Mouse (Mus musculus) liver, embryonic 15.5 days (tissue): ENCODE measurements around the gene Cenpw. TPM values are rescaled to one million over a fixed set of nuclear protein-coding genes. Genes with fewer than 3 reads are reported as not detected.

Source experiments
- ATAC-seq: fragments of 200-750 bp; cut with Nextera tagmentation; 2 replicates; pipeline ENCODE4 v1.8.0; 2017; ENCODE audit warnings: moderate number of reproducible peaks, mild to moderate bottlenecking, moderate library complexity; ENCODE audit not compliant: insufficient read depth
- H3K27ac ChIP-seq: fragments of 300-500 bp; sonication (generic); replicated peaks from 2 replicates; pipeline ENCODE4 v1.5.1; 2015; ENCODE audit warnings: mild to moderate bottlenecking, inconsistent platforms
- H3K27me3 ChIP-seq: fragments of 300-500 bp; sonication (generic); 2 replicates; pipeline ENCODE4 v1.6.1; 2015; ENCODE audit warnings: mild to moderate bottlenecking, inconsistent platforms
- H3K36me3 ChIP-seq: fragments of 300-500 bp; sonication (generic); replicated peaks from 2 replicates; pipeline ENCODE4 v1.6.1; 2015; ENCODE audit warnings: moderate library complexity, mild to moderate bottlenecking, inconsistent platforms
- H3K4me1 ChIP-seq: fragments of 300-500 bp; sonication (generic); replicated peaks from 2 replicates; pipeline ENCODE4 v1.6.1; 2015; ENCODE audit warnings: inconsistent platforms
- H3K4me2 ChIP-seq: fragments of 300-500 bp; sonication (generic); 2 replicates; pipeline ENCODE4 v1.6.1; 2015; ENCODE audit warnings: moderate library complexity, mild to moderate bottlenecking, inconsistent platforms
- H3K4me3 ChIP-seq: fragments of 300-500 bp; sonication (generic); replicated peaks from 2 replicates; pipeline ENCODE4 v1.5.1; 2015; ENCODE audit warnings: mild to moderate bottlenecking, inconsistent platforms
- H3K9ac ChIP-seq: fragments of 300-500 bp; sonication (generic); 2 replicates; pipeline ENCODE4 v1.6.1; 2015; ENCODE audit warnings: moderate library complexity, mild to moderate bottlenecking, inconsistent platforms
- H3K9me3 ChIP-seq: fragments of 300-500 bp; sonication (generic); replicated peaks from 2 replicates; pipeline ENCODE4 v1.6.1; 2016; ENCODE audit warnings: inconsistent platforms
- WGBS: fragments of 180-500 bp; shearing (Covaris S2); methylation state at CpG from one replicate; pipeline ENCODE4 v1.1.7; 2015; ENCODE audit warnings: mixed read lengths; ENCODE audit not compliant: insufficient replicate concordance; 5-methylcytosine and 5-hydroxymethylcytosine counted together
- polyA plus RNA-seq: library from polyadenylated mRNA; unstranded; fragments of >200 nt; fragmentation: Nextera tagmentation; extraction: Ambion mirVana; gene quantifications from 2 replicates; pipeline ENCODE4 v1.2.1, GENCODE M21; 2015

The Cenpw gene
- polyA plus RNA-seq = 25.4 and 28.0 TPM in 2 replicates

GRCm38 (mm10) chr10:30199916-30200826 is at the start of gene Cenpw:
TSS of gene Cenpw (minus strand) at chr10:30200560.
- H3K27ac ChIP-seq = peak within 1 kb of the TSS; percentile 56
- peak; percentile 99 for ATAC-seq
- WGBS = under 1% methylated on average over 55 of the region's 55 CpGs
- H3K9me3 ChIP-seq = no peaks in the 10 kb centered on the region
- H3K27me3 ChIP-seq = no peaks in the 10 kb centered on the region
- H3K9ac ChIP-seq = peak within 1 kb of the TSS; percentile 76
- H3K4me2 ChIP-seq = peak within 1 kb of the TSS; percentile 83
- peaks cover 15% of the 10 kb centered on the region for H3K4me1 ChIP-seq
- 0 out of 2 replicates have a peak, but pooled peaks cover 5% of the 10 kb centered on the region for H3K36me3 ChIP-seq
- peak within 1 kb of the TSS; percentile 78 for H3K4me3 ChIP-seq

- ATAC-seq = no peak
- H3K4me1 ChIP-seq = no peaks in the 10 kb centered on the region
- no peak overlapping the region for H3K4me3 ChIP-seq
- H3K9ac ChIP-seq = no peak overlapping the region
- H3K27ac ChIP-seq = no peak overlapping the region
- no peak overlapping the region for H3K4me2 ChIP-seq
- 47% methylated on average over 3 of the region's 3 CpGs for WGBS
- no peaks in the 10 kb centered on the region for H3K27me3 ChIP-seq
- no peaks in the 10 kb centered on the region for H3K36me3 ChIP-seq
- H3K9me3 ChIP-seq = no peaks in the 10 kb centered on the region
Measured at GRCm38 (mm10) chr10:30249654-30250053, 49.3 kb upstream of the Cenpw start.

- Histone ChIP-seq H3K4me1 (peaks cover 15% of the 10 kb centered on the region), H3K27ac (no peak overlapping the region), H3K9ac (peak overlapping the region; percentile 76), H3K4me2 (peak overlapping the region; percentile 83), H3K27me3 (no peaks in the 10 kb centered on the region), H3K36me3 (0 out of 2 replicates have a peak, but pooled peaks cover 6% of the 10 kb centered on the region), H3K4me3 (peak overlapping the region; percentile 78), H3K9me3 (no peaks in the 10 kb centered on the region)
- ATAC-seq = no peak
- WGBS = 50% methylated on average over 5 of the region's 5 CpGs
Measured at GRCm38 (mm10) chr10:30199501-30199900, 859 bp downstream of the Cenpw start.

GRCm38 (mm10) chr10:30167700-30168099 is 32.7 kb downstream of the Cenpw start:
- H3K27me3 ChIP-seq = no peaks in the 10 kb centered on the region
- ATAC-seq = no peak
- no peaks in the 10 kb centered on the region for H3K4me1 ChIP-seq
- H3K36me3 ChIP-seq = no peaks in the 10 kb centered on the region
- H3K4me2 ChIP-seq = no peak overlapping the region
- no peak overlapping the region for H3K27ac ChIP-seq
- no peak overlapping the region for H3K4me3 ChIP-seq
- H3K9me3 ChIP-seq = no peaks in the 10 kb centered on the region
- H3K9ac ChIP-seq = no peak overlapping the region
- 61% methylated on average over 4 of the region's 4 CpGs for WGBS
